Mouse (Mus musculus) C2C12 (cell line): ENCODE data around the gene Fzd2.

Experiments used
- CEBPB ChIP-seq: IDR thresholded peaks from one replicate; pipeline ENCODE4 v1.6.1; 2011; ENCODE audit warnings: low read depth, mild to moderate bottlenecking, control low read depth, moderate library complexity
- CTCF ChIP-seq: IDR thresholded peaks from one replicate; pipeline ENCODE4 v1.5.1; 2011; ENCODE audit not compliant: control insufficient read depth, insufficient read depth, insufficient read length
- MYOD1 ChIP-seq: IDR thresholded peaks from one replicate; pipeline ENCODE4 v1.6.1; 2011; ENCODE audit warnings: low read depth; ENCODE audit not compliant: control insufficient read depth, insufficient read length
- MYOG ChIP-seq: IDR thresholded peaks from one replicate; pipeline ENCODE4 v1.6.1; 2011; ENCODE audit not compliant: control insufficient read depth, insufficient read length; ENCODE audit errors: extremely low read depth
- USF1 ChIP-seq: IDR thresholded peaks from one replicate; pipeline ENCODE4 v1.6.1; 2011; ENCODE audit warnings: low read depth, mild to moderate bottlenecking, control low read depth, moderate library complexity

GRCm38 (mm10) chr11:102632725-102633124 is 28.5 kb downstream of the Fzd2 start:
- TF ChIP-seq CTCF (no peak), USF1 (no peak), CEBPB (no peak), MYOD1 (no peak), MYOG (no peak)
